ENCODE assay signal across 11 mouse cellular contexts in the genomic region with DNA sequence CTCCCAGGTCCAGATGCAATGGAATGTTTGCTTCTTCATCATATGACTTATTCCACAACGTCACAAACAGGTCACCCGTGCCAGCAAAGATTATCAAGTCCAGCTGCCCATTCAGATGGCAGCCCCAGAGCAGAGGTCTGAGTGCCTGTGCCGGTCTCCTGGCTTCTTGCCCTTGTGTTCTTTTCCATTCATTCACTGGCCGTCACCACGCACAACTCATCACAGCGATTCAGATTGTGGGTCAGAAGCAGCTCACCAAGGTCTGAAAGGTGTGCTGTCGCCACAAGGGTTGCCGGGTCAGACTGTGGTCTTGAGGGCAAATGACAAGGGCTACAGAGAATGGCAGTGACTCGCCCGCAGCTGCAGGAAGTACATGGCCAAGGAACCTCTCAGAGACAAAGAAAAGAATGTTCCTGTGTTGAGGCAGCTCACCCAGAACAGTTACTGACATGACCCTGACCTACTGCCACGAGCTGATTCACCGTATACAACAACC.
DNase-seq lines count a peak whose midpoint lies in the region; ATAC-seq lines count a peak whose summit lies in the region.
"Had no signal": no experiment of that assay in that cellular context is flagged by ENCODE, and none has a peak within 500 bp of the region (broad histone marks: within the 10 kb centered on the region; RNA-seq: fewer than 3 reads in every experiment).

No protein-coding gene starts in this region.

- intact Hi-C loops in heart, postnatal 14 days (cut with DNase I), result no loop called here

- no peaks in the 10 kb centered on the region for H3K9me3 ChIP-seq in heart, embryonic 16.5 days (replicated peaks; ENCODE audit: control insufficient read depth, low read length)
- H3K9me3 ChIP-seq in hindbrain, embryonic 16.5 days (ENCODE audit: control insufficient read depth, low read length), result no peaks in the 10 kb centered on the region
- H3K9me3 ChIP-seq: hindbrain, embryonic 15.5 days; neural tube, embryonic 15.5 days had no signal

- ATAC-seq in heart, embryonic 16.5 days (replicated peaks; ENCODE audit: extremely low read depth, insufficient read depth, low FRiP score), result peak; percentile 84
- no peak for ATAC-seq in hindbrain, embryonic 16.5 days

- peak overlapping the region; percentile 36 for H3K4me2 ChIP-seq in heart, embryonic 16.5 days (ENCODE audit: low read depth, low read length)
- no peak overlapping the region for H3K4me2 ChIP-seq in hindbrain, embryonic 16.5 days (ENCODE audit: low read length)
- H3K4me2 ChIP-seq: hindbrain, embryonic 15.5 days; neural tube, embryonic 15.5 days had no signal

- H3K36me3 ChIP-seq in heart, embryonic 16.5 days (ENCODE audit: control insufficient read depth, insufficient read depth), result no peaks in the 10 kb centered on the region
- H3K36me3 ChIP-seq in hindbrain, embryonic 16.5 days (ENCODE audit: control insufficient read depth, insufficient read depth, low read length), result no peaks in the 10 kb centered on the region
- H3K36me3 ChIP-seq: hindbrain, embryonic 15.5 days; neural tube, embryonic 15.5 days had no signal

- DNase-seq in heart, adult 11 months, result peak; percentile 97
- no peak for DNase-seq in heart, postnatal 14 days
- peak; percentile 97 for DNase-seq in 3T3-L1 (ENCODE audit: low read depth, low spot score)
- DNase-seq in adrenal gland, postnatal 14 days, result peak; percentile 76
- DNase-seq in frontal cortex, postnatal 25 days (ENCODE audit: low spot score in 2 of 2), result no peak
- DNase-seq in testis, postnatal 14 days (ENCODE audit: low spot score), result no peak

- H3K27me3 ChIP-seq in heart, embryonic 16.5 days (ENCODE audit: control insufficient read depth, insufficient read depth, low read length), result no peaks in the 10 kb centered on the region
- H3K27me3 ChIP-seq in hindbrain, embryonic 16.5 days (replicated peaks; ENCODE audit: control insufficient read depth, insufficient read depth, low read length), result no peaks in the 10 kb centered on the region
- H3K27me3 ChIP-seq: hindbrain, embryonic 15.5 days; neural tube, embryonic 15.5 days had no signal

- peaks cover 36% of the 10 kb centered on the region for H3K4me1 ChIP-seq in heart, embryonic 16.5 days (ENCODE audit: control insufficient read depth, insufficient read depth, low read length)
- H3K4me1 ChIP-seq in hindbrain, embryonic 16.5 days (ENCODE audit: control insufficient read depth, insufficient read depth, low read depth, low read length), result peaks cover 10% of the 10 kb centered on the region

- WGBS in heart, embryonic 16.5 days, result 27% methylated on average over 12 of the region's 12 CpGs
- WGBS in hindbrain, embryonic 16.5 days, result 59% methylated on average over 12 of the region's 12 CpGs

- H3K27ac ChIP-seq in heart, embryonic 16.5 days (ENCODE audit: low read length), result peak overlapping the region; percentile 73
- no peak overlapping the region for H3K27ac ChIP-seq in hindbrain, embryonic 16.5 days (ENCODE audit: low read depth, low read length)
- H3K27ac ChIP-seq: hindbrain, embryonic 15.5 days; neural tube, embryonic 15.5 days had no signal

- no peak overlapping the region for H3K4me3 ChIP-seq in heart, embryonic 16.5 days (ENCODE audit: low read length)
- H3K4me3 ChIP-seq in hindbrain, embryonic 16.5 days (ENCODE audit: low read length), result no peak overlapping the region
- H3K4me3 ChIP-seq: erythroblast, embryonic 14.5 days; hindbrain, embryonic 15.5 days; neural tube, embryonic 15.5 days had no signal

- H3K9ac ChIP-seq in heart, embryonic 16.5 days (ENCODE audit: low read length), result 0 out of 2 replicates have a peak overlapping the region, but pooled peaks have one; percentile 26
- H3K9ac ChIP-seq in hindbrain, embryonic 16.5 days (ENCODE audit: low read depth, low read length), result no peak overlapping the region
- H3K9ac ChIP-seq: hindbrain, embryonic 15.5 days; neural tube, embryonic 15.5 days had no signal

Comparison
In these comparisons a context has a peak if more than half of its experiments do, and no peak if none do; other contexts are left out.
1. DNase-seq: peak in heart, adult 11 months (single experiment), 3T3-L1 (single experiment) and adrenal gland, postnatal 14 days (single experiment); none in heart, postnatal 14 days (0 of 2), frontal cortex, postnatal 25 days (0 of 2) and testis, postnatal 14 days (single experiment).